Mouse (Mus musculus): ENCODE results near the gene Bckdha. TPM values are rescaled to one million over a fixed set of nuclear protein-coding genes. Genes with fewer than 3 reads are reported as not detected.
A peak's percentile ranks its signal among the peaks of the same experiment; 100 is the strongest.

Bckdha gene
- polyA plus RNA-seq, 1 experiment from 2014 or later: 43.2 TPM

GRCm38 (mm10) chr7:25685926-25686470 is 27.2 kb upstream of the Bckdha start:
- WGBS: 68% methylated on average over 21 of the region's 21 CpGs
- peaks cover 12% of the 10 kb centered on the region for H3K4me1 ChIP-seq (ENCODE audit: control insufficient read depth, insufficient read depth, low read length)

GRCm38 (mm10) chr7:25684659-25685058 is 25.9 kb upstream of the Bckdha start:
- Histone ChIP-seq H3K9me3 (ENCODE audit: control insufficient read depth, low read length) (no peaks in the 10 kb centered on the region), H3K36me3 (ENCODE audit: control insufficient read depth, insufficient read depth, low read length) (no peaks in the 10 kb centered on the region), H3K4me3 (ENCODE audit: low read depth, low read length) (no peak overlapping the region), H3K4me1 (ENCODE audit: control insufficient read depth, insufficient read depth, low read length) (peaks cover 12% of the 10 kb centered on the region), H3K9ac (ENCODE audit: low read length) (no peak overlapping the region), H3K27ac (ENCODE audit: low read depth, low read length) (no peak overlapping the region), H3K4me2 (ENCODE audit: low read depth) (no peak overlapping the region), H3K27me3 (ENCODE audit: control insufficient read depth, insufficient read depth, low read length) (peaks cover 42% of the 10 kb centered on the region)
- no peak for ATAC-seq (ENCODE audit: insufficient read depth, low FRiP score, low TSS enrichment)
- 89% methylated on average over 6 of the region's 6 CpGs for WGBS
- DNase-seq (ENCODE audit: low spot score): no peak

More at GRCm38 (mm10) chr7:25685926-25686470, 27.2 kb upstream of the Bckdha start:
- H3K9me3 ChIP-seq (ENCODE audit: control insufficient read depth, low read length): no peaks in the 10 kb centered on the region
- DNase-seq (ENCODE audit: low spot score) (no peak), ATAC-seq (ENCODE audit: insufficient read depth, low FRiP score, low TSS enrichment) (no peak)
- no peaks in the 10 kb centered on the region for H3K36me3 ChIP-seq (ENCODE audit: control insufficient read depth, insufficient read depth, low read length)
- no peak overlapping the region for H3K27ac ChIP-seq (ENCODE audit: low read depth, low read length)
- H3K4me2 ChIP-seq (ENCODE audit: low read depth): peak overlapping the region; percentile 57; the same call in 1 of the 2 replicates
- peaks cover 53% of the 10 kb centered on the region for H3K27me3 ChIP-seq (ENCODE audit: control insufficient read depth, insufficient read depth, low read length)
- H3K4me3 ChIP-seq (ENCODE audit: low read depth, low read length): no peak overlapping the region
- no peak overlapping the region for H3K9ac ChIP-seq (ENCODE audit: low read length)

- Histone ChIP-seq H3K27ac (ENCODE audit: low read depth, low read length) (no peak overlapping the region), H3K4me1 (ENCODE audit: control insufficient read depth, insufficient read depth, low read length) (peaks cover 5% of the 10 kb centered on the region), H3K4me2 (ENCODE audit: low read depth) (no peak overlapping the region), H3K9ac (ENCODE audit: low read length) (no peak overlapping the region), H3K36me3 (ENCODE audit: control insufficient read depth, insufficient read depth, low read length) (no peaks in the 10 kb centered on the region), H3K27me3 (ENCODE audit: control insufficient read depth, insufficient read depth, low read length) (peaks cover 32% of the 10 kb centered on the region), H3K9me3 (ENCODE audit: control insufficient read depth, low read length) (no peaks in the 10 kb centered on the region), H3K4me3 (ENCODE audit: low read depth, low read length) (no peak overlapping the region)
- ATAC-seq (ENCODE audit: insufficient read depth, low FRiP score, low TSS enrichment): no peak
- WGBS: 70% methylated on average over 7 of the region's 7 CpGs
- no peak for DNase-seq (ENCODE audit: low spot score)
Measured at GRCm38 (mm10) chr7:25683474-25684180, 24.8 kb upstream of the Bckdha start.

GRCm38 (mm10) chr7:25681341-25682231 is 22.8 kb upstream of the Bckdha start:
- Histone ChIP-seq H3K27me3 (ENCODE audit: control insufficient read depth, insufficient read depth, low read length) (peaks cover 12% of the 10 kb centered on the region), H3K9ac (ENCODE audit: low read length) (no peak overlapping the region), H3K4me2 (ENCODE audit: low read depth) (no peak overlapping the region), H3K4me1 (ENCODE audit: control insufficient read depth, insufficient read depth, low read length) (peaks cover 3% of the 10 kb centered on the region), H3K27ac (ENCODE audit: low read depth, low read length) (no peak overlapping the region), H3K9me3 (ENCODE audit: control insufficient read depth, low read length) (no peaks in the 10 kb centered on the region), H3K36me3 (ENCODE audit: control insufficient read depth, insufficient read depth, low read length) (no peaks in the 10 kb centered on the region), H3K4me3 (ENCODE audit: low read depth, low read length) (peak overlapping the region; percentile 51; the same call in 1 of the 2 replicates)
- 67% methylated on average over 15 of the region's 15 CpGs for WGBS
- ATAC-seq (ENCODE audit: insufficient read depth, low FRiP score, low TSS enrichment) (no peak), DNase-seq (ENCODE audit: low spot score) (no peak)

GRCm38 (mm10) chr7:25680514-25681258 is 21.9 kb upstream of the Bckdha start, which contains the start of gene B9d2:
TSS of gene B9d2 (plus strand) at chr7:25680780.
- Histone ChIP-seq H3K4me3 (ENCODE audit: low read depth, low read length) (peak within 1 kb of the TSS; percentile 51), H3K4me2 (ENCODE audit: low read depth) (peak within 1 kb of the TSS; percentile 26), H3K36me3 (ENCODE audit: control insufficient read depth, insufficient read depth, low read length) (no peaks in the 10 kb centered on the region), H3K4me1 (ENCODE audit: control insufficient read depth, insufficient read depth, low read length) (peaks cover 3% of the 10 kb centered on the region), H3K27me3 (ENCODE audit: control insufficient read depth, insufficient read depth, low read length) (peaks cover 9% of the 10 kb centered on the region), H3K9ac (ENCODE audit: low read length) (peak within 1 kb of the TSS; percentile 58), H3K27ac (ENCODE audit: low read depth, low read length) (peak within 1 kb of the TSS; percentile 71), H3K9me3 (ENCODE audit: control insufficient read depth, low read length) (no peaks in the 10 kb centered on the region)
- ATAC-seq (ENCODE audit: insufficient read depth, low FRiP score, low TSS enrichment) (peak; percentile 96), DNase-seq (ENCODE audit: low spot score) (peak; percentile 95)
- under 1% methylated on average over 45 of the region's 46 CpGs for WGBS

- Histone ChIP-seq H3K9me3 (ENCODE audit: control insufficient read depth, low read length) (no peaks in the 10 kb centered on the region), H3K27me3 (ENCODE audit: control insufficient read depth, insufficient read depth, low read length) (peaks cover 12% of the 10 kb centered on the region), H3K4me3 (ENCODE audit: low read depth, low read length) (peak overlapping the region; percentile 51; the same call in 1 of the 2 replicates), H3K4me2 (ENCODE audit: low read depth) (peak overlapping the region; percentile 26), H3K36me3 (ENCODE audit: control insufficient read depth, insufficient read depth, low read length) (no peaks in the 10 kb centered on the region), H3K9ac (ENCODE audit: low read length) (no peak overlapping the region), H3K27ac (ENCODE audit: low read depth, low read length) (no peak overlapping the region), H3K4me1 (ENCODE audit: control insufficient read depth, insufficient read depth, low read length) (peaks cover 3% of the 10 kb centered on the region)
- ATAC-seq (ENCODE audit: insufficient read depth, low FRiP score, low TSS enrichment) (no peak), DNase-seq (ENCODE audit: low spot score) (no peak)
- 12% methylated on average over 6 of the region's 6 CpGs for WGBS
Measured at GRCm38 (mm10) chr7:25679971-25680370, 21.2 kb upstream of the Bckdha start.

GRCm38 (mm10) chr7:25677013-25677412 is 18.2 kb upstream of the Bckdha start:
- WGBS: 91% methylated on average over 7 of the region's 7 CpGs
- H3K9ac ChIP-seq (ENCODE audit: low read length): no peak overlapping the region
- ATAC-seq (ENCODE audit: insufficient read depth, low FRiP score, low TSS enrichment) (no peak), DNase-seq (ENCODE audit: low spot score) (no peak)
- peaks cover 3% of the 10 kb centered on the region for H3K4me1 ChIP-seq (ENCODE audit: control insufficient read depth, insufficient read depth, low read length)
- no peak overlapping the region for H3K4me2 ChIP-seq (ENCODE audit: low read depth)
- no peaks in the 10 kb centered on the region for H3K9me3 ChIP-seq (ENCODE audit: control insufficient read depth, low read length)
- no peak overlapping the region for H3K4me3 ChIP-seq (ENCODE audit: low read depth, low read length)
- H3K27ac ChIP-seq (ENCODE audit: low read depth, low read length): no peak overlapping the region
- no peaks in the 10 kb centered on the region for H3K36me3 ChIP-seq (ENCODE audit: control insufficient read depth, insufficient read depth, low read length)
- peaks cover 28% of the 10 kb centered on the region for H3K27me3 ChIP-seq (ENCODE audit: control insufficient read depth, insufficient read depth, low read length)

- no peak overlapping the region for H3K27ac ChIP-seq (ENCODE audit: low read depth, low read length)
- H3K9me3 ChIP-seq (ENCODE audit: control insufficient read depth, low read length): no peaks in the 10 kb centered on the region
- peaks cover under 1% of the 10 kb centered on the region; the same call in 1 of the 2 replicates for H3K4me1 ChIP-seq (ENCODE audit: control insufficient read depth, insufficient read depth, low read length)
- no peak overlapping the region for H3K9ac ChIP-seq (ENCODE audit: low read length)
- ATAC-seq (ENCODE audit: insufficient read depth, low FRiP score, low TSS enrichment) (no peak), DNase-seq (ENCODE audit: low spot score) (no peak)
- H3K27me3 ChIP-seq (ENCODE audit: control insufficient read depth, insufficient read depth, low read length): peaks cover 28% of the 10 kb centered on the region
- no peak overlapping the region for H3K4me2 ChIP-seq (ENCODE audit: low read depth)
- H3K4me3 ChIP-seq (ENCODE audit: low read depth, low read length): no peak overlapping the region
- WGBS: 77% methylated on average over 15 of the region's 15 CpGs
- H3K36me3 ChIP-seq (ENCODE audit: control insufficient read depth, insufficient read depth, low read length): no peaks in the 10 kb centered on the region
Measured at GRCm38 (mm10) chr7:25676085-25676781, 17.5 kb upstream of the Bckdha start.
